Mouse (Mus musculus) MEL-GATA-1-ER (cell line): ENCODE measurements at regions not wholly inside any gene's neighbourhood (a gene's known extent, or its start where the extent isn't known, plus 50 kb on each side); places are given as distances from the start of the nearest gene placed in this dataset.
"Not testable (repeated sequence)": the region's sequence is repeated elsewhere in the genome, so short reads cannot be mapped to it uniquely, and the experiment has no call there.

Source experiments
- DNase-seq: peaks from one replicate; pipeline ENCODE4 v3.0.0-alpha.2; 2012; ENCODE audit warnings: low read depth; ENCODE audit errors: extremely low read depth

- not testable (repeated sequence) for DNase-seq
Observed at GRCm38 (mm10) chr16:8914183-8914582, 84.3 kb downstream of the 1810013L24Rik start.

DNA sequence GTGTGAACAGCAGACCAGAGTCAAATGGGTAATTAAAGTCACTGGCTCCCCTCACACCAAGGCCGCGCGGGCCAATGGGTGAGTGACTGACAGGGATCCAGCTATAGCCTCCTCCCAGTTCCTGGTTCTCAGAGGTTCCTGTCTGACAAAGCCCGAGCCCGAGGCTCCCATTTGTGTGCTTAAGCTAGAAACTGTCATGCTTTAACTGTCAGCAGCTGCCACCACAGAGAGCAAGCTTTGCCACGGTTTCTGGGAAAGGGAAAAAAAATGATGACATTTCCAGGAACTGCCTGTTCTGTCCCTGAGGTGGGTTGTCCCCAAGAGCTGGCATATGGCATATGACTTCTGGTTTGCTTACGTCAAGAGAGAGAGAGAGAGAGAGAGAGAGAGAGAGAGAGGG lies 86.2 kb downstream of the 1810013L24Rik start:
- no peak for DNase-seq

GRCm38 (mm10) chr16:8918741-8919535 lies 89.0 kb downstream of the 1810013L24Rik start:
- DNase-seq = no peak

DNA sequence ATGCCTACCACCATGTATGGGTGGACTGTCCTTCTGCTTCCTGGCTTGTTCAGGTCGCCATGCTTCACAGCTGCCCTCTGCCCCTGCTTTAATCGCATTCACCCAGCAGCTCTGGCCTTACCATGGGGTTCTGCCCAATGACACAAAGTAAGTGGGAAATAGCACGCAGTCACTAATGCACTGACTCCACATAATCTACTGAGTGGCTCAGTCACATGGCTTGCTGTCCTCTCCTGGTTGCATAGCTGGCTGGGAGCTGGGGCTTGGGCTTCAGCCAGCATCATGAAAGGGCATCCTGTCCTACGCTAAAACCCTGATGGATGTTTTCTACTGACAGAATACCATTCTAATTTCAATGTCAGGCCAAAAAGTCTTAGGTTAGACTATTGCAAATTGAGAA lies 94.8 kb downstream of the 1810013L24Rik start:
- DNase-seq = no peak

- no peak for DNase-seq
Observed at GRCm38 (mm10) chr16:8931961-8932360, 102.1 kb downstream of the 1810013L24Rik start.

DNA sequence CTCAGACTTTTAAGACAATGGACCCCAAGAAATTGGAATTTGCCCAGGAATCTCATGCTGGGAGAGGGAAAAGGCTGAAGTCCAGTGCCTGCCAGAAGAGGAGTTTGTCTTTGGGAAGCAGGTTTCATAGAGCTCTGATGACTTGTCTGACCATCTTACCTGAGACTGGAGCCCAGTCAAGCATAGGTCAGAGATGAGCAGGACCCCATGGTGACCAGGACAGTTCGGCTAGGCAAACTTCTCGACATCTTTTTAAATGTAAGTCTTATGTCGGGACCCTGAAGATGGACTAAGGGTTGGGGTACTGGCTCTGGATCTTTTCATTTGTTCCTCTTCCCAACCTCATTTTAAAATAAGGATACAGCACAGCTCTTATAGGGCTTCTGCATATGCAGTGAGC lies 103.2 kb downstream of the 1810013L24Rik start:
- DNase-seq = no peak

DNA sequence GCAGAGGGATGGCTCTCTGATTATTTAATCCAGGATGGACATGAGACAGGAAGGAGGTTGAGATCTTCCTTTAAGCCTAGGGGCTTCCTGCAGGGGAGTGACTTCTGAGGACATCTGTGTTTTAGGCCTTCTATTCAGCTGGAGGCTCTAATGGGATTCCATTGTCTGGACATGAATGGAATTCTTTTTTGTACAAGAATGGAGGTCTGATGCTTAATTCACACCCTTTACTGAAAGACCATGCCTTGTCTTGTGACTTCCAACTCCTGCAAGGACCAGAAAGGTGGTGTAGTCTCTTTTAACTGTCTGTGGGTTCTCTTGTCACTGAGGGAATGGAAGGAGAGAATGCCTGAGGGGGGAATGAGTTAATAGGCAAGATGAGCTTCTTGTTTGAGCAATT lies 106.5 kb downstream of the 1810013L24Rik start:
- no peak for DNase-seq

DNA sequence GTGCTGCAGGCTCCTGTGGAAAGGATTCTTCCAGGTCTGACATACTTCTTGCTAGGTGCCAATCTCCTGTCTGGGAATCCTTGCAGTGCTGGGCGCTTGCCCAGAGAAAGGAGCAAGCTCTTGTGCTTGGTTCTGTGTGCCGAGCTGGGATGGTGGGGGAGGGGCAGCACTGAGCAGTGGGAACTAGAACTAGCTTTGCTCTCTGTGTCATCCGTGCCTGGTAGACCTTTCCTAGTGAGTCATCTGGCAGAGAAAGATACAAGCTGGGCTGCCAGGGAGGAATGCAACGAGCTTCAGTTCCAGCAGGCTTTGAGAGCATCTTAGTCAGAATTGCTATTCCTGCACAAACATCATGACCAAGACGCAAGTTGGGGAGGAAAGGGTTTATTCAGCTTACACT lies 108.6 kb downstream of the 1810013L24Rik start:
- DNase-seq = no peak

DNA sequence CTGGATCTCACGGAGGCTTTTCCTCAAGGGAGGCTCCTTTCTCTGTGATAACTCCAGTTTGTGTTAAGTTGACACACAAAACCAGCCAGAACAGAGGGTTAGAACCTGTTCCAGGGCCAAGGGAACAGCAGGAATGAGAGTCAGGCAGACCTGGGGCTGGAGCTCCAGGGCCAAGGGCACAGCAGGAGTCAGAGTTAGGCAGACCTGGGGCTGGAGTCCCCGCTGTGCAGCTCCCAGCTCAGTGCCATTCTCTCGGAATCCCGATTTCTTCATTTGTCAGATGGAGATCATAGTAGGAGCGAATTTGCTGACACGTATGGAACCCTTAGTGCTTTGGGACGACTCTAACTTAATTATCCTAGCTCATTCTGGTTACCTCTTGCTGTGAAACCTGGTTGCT lies 109.2 kb downstream of the 1810013L24Rik start:
- DNase-seq = no peak

DNA sequence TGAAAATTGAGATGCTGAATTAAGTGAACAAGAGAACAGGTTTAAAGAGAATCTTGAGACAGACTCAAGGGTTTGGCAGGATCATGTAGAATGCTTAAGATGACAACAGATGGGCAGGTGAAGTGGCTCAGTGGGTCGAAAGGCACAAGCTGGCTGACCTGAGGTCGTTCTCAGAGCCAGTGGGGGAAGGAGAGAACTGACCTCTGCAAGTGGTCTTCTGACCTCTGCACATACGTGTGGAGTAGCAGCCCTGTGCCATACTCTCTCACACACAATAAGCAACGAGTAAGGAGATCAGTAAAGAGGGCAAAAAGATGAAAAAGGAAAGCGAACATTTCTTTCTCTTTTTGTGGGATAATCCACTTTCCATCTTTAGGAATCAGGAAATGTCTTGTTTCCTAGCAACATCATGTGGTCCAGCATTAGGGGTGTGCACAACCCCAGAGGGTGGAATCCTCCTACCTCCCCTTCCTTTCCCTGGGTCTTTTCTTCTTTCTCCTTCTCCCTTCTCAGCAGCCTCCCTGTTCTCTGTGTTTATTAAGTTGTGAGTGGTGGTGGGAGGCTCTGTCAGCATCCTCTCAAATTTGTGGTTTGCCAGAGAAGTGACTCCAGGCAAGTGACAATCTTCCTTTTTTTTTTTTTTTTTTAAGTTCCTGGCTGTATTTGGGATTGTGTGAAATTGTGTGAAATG lies 114.7 kb downstream of the 1810013L24Rik start:
- no peak for DNase-seq

DNA sequence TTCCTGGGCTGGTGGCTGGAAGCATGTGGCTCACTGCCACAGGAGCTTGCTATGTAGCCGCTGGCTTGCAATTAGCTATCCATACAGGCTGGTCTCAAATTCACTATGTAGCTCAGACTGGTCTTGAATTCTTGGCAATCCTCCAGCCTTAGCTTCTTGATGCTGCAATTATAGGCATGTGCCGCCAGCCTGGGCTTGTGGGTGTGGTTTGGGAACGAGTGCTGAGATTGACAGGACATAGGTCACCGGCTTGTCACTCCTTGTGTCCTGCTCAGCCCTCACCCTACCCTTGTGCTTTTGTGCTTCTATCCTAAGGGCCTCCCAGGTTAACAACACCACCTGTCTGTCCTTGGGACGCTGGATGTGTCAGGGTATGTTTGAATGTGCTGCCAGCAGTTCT lies 117.9 kb downstream of the 1810013L24Rik start:
- DNase-seq = no peak

DNA sequence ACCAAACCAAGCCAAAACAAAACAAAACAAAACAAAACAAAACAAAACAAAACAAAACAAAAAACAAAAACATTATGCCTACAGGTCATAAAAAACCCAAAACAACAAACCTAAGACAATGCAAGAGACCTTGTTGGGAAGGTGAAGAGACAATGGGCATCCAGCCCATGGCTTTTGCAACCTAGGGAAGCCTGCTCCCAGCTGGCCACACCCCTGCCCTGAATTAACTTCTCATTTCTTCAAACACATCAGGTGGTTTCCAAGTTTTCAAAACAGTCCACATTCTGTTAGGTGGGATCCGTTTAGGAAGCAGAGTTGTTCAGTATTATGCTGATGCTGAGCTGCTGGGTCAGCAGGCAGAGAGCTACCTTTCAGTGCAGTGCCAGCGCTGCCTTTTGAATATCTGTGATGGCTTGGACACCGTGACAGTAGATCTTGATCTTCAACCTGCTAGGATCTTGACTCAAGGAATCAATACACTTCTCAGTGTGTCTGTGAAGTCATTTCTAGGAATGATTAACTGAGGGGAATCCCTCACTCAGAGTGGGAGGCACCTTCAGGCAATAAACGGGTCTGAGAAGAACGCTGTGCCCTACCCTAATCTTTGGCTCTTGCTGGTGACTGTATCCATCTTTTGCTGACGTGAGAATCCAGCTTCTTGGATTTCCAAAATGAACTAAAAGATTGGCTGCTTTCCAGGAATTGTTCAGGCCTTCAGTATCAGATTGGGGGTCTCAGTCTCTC lies 121.4 kb downstream of the 1810013L24Rik start:
- DNase-seq = no peak

DNA sequence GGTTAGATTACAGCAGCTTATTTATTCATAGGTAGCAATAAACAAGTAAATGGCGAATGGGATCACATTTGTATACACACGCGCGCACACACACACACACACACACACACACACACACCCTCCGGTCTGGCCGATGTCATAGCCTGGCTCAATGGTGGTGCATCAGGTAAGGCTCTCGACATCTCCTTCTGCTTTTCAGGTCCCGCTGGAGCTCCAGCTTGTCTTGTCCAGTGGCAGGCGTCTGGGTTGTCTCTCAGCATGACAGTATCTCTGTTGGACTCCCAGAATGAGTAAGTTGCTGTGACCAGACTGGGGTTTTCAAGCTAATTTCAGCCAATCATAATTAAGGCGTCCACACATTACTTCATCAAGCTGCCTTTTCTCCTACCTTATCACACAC lies 131.8 kb downstream of the 1810013L24Rik start:
- no peak for DNase-seq

- no peak for DNase-seq
Observed at GRCm38 (mm10) chr16:8993521-8994250, 163.8 kb downstream of the 1810013L24Rik start.

- DNase-seq = no peak
Observed at GRCm38 (mm10) chr16:8994521-8994920, 164.6 kb downstream of the 1810013L24Rik start.

DNA sequence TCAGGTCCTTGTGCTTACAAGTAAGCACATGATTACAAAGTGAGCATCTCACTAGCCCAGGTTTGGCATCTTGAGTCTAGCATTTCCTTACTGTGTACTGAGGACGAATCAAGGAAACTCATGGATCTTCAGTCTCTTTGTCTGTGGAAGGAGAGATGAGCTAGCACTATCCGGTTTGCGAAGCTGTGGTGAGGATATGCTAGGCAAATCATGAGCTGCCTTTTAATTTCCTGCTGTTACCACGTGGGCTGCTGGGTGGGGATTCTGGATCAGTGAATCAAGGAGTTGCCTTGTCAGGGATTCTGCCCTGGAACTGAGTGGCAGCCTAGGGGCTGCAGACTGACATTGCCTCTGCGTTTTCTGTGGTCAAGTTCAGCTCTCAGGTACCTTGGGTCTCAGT lies 167.3 kb downstream of the 1810013L24Rik start:
- no peak for DNase-seq

DNA sequence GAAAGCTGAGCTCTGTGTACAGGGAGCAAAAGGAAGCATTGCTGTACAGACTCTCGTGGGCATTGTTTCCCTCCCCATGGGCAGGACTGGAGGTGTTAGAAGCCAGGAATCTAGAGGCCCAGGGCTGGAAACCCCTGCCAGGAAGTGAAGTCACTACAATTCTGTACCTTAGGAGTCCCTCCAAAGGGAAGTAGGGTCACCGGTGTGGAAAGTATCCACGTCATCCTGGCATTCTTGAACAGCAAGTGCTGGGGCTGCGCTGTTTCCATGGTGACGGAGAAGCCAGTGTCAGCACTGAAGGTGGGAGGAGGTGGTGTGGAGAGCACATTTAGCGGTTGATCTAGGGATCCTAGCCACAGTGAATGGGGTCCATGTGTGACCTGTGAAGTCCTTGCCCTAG lies 174.1 kb downstream of the 1810013L24Rik start:
- DNase-seq = no peak

DNA sequence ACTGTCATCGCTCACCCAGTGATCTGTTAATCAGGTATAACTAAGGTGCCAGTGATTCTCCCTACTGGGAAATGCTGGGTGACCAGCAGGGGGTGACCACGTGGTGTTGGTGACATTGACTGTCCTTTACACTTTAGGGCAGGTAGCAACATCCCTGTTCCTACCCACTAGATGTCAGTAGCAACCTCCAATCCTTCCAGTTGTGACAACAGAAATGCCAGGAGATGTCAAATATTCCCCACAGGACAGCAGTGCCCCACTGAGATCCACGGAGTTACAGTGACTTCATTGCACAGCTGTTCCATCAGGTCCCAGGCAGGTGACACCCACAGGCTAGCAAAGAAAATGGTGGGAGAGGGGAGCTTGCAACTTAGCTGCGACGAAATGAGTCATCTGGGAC lies 176.0 kb downstream of the 1810013L24Rik start:
- no peak for DNase-seq

DNA sequence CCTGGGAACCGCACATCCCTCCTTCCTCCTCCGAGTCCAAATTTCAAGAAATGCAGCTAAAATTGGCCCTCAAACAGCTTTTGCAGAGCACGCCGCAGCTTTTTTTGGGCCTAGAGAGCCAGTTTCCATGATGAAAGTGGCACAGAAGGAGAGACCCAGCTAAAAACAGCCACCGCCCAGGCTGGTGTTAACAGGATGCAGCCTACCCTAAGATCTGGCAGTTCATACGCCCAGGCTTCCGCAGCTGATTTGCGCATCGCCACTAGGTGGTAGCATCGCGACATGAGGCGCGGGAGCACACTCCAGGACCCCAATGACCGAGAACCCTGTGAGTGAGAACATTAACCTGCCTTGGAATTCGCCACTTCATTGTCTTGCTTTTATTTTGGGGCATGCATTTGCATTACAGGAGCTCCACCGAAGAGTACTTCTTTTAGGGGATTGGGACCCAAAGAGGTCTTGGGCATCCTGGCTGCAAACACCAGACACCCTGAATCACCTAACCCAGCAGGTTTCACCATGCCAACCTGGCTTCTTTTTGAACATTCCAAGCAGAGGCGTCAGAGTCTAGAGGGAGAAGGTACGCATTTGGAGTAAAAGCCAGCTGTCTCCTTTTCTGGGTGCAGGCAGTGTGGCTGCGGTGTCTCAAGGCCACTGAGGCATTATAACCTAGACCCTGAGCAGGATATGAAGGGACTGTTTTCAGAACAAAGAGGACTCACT lies 179.6 kb downstream of the 1810013L24Rik start:
- DNase-seq = no peak

- no peak for DNase-seq
Observed at GRCm38 (mm10) chr16:9011077-9011476, 181.2 kb downstream of the 1810013L24Rik start.

DNA sequence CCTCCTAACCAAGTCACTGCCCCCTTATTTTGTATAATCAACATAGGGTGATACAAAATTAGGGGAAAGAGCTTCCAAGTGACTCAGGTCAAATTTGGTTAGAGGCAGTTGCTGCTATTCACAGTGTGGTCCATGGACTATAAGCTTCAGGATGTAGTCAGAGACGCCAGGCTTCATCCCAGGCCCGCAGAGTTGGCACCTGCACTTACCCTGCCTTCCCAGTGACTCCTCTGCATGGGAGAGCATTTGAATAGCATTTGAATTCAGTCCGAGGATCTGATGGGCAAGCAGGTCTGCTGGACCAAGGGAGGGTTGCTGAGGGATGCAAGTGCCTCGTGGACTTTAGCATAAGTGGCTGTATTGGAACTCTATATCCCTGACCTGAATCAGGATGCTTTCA lies 181.8 kb downstream of the 1810013L24Rik start:
- no peak for DNase-seq
